Mouse (Mus musculus): ENCODE results near the gene Doc2b. TPM values are rescaled to one million over a fixed set of nuclear protein-coding genes. Genes with fewer than 3 reads are reported as not detected.
A peak's percentile ranks its signal among the peaks of the same experiment; 100 is the strongest.

Gene Doc2b
- total and polyA plus RNA-seq, 3 experiments: not detected

GRCm38 (mm10) chr11:75793351-75793750 lies 2.5 kb downstream of the Doc2b start:
- no peak overlapping the region for H3K4me2 ChIP-seq (ENCODE audit: insufficient read depth, low read depth, poor library complexity, severe bottlenecking)
- no peak overlapping the region for H3K4me3 ChIP-seq (replicated peaks in 1 of 3; ENCODE audit: low read depth in 2 of 3, low read length in 2 of 3, poor library complexity in 1 of 3)
- H3K9me3 ChIP-seq (replicated peaks; ENCODE audit: low read length): no peaks in the 10 kb centered on the region
- H3K27me3 ChIP-seq (replicated peaks): peaks cover 32% of the 10 kb centered on the region
- H3K9ac ChIP-seq (ENCODE audit: insufficient read depth, low read depth): no peak overlapping the region
- dilution Hi-C loops (cut with MboI; ENCODE audit: extremely low pct_ligation_motif_present, extremely low pct_unique_long_range_greater_than_20kb, low sequenced_read_pairs) (no loop called here), in situ Hi-C loops (cut with MboI; ENCODE audit: low pct_ligation_motif_present, low pct_unique_long_range_greater_than_20kb, low sequenced_read_pairs) (no loop called here)
- no peak for DNase-seq (ENCODE audit: extremely low read depth)
- H3K36me3 ChIP-seq (replicated peaks in 1 of 2; ENCODE audit: control insufficient read depth in 1 of 2, insufficient read depth in 1 of 2, low read length in 1 of 2): no peaks in the 10 kb centered on the region
- no peak overlapping the region for H3K27ac ChIP-seq (ENCODE audit: insufficient read depth, low read depth)
- H3K4me1 ChIP-seq (ENCODE audit: control insufficient read depth in 1 of 2, insufficient read depth in 2 of 2): no peaks in the 10 kb centered on the region
- no peak for TF ChIP-seq POLR2AphosphoS2 (IDR thresholded peaks at IDR 0.05; ENCODE audit: low read depth, low read length)
- no peak for TF ChIP-seq HCFC1 (IDR thresholded peaks at IDR 0.05; ENCODE audit: low read depth, low read length)
- no peak for TF ChIP-seq ELF1 (IDR thresholded peaks at IDR 0.05; ENCODE audit: low read depth, low read length)
- TF ChIP-seq ZC3H11A (IDR thresholded peaks at IDR 0.05; ENCODE audit: low read depth, low read length): no peak
- H3K79me2 ChIP-seq (replicated peaks; ENCODE audit: control insufficient read depth, extremely low read depth, insufficient read depth, poor library complexity, severe bottlenecking): no peaks in the 10 kb centered on the region

GRCm38 (mm10) chr11:75792535-75792934 lies 3.3 kb downstream of the Doc2b start:
- no peak overlapping the region for H3K9ac ChIP-seq (ENCODE audit: insufficient read depth, low read depth)
- DNase-seq (ENCODE audit: extremely low read depth): no peak
- dilution Hi-C loops (cut with MboI; ENCODE audit: extremely low pct_ligation_motif_present, extremely low pct_unique_long_range_greater_than_20kb, low sequenced_read_pairs): no loop called here
- TF ChIP-seq E2F4 (IDR thresholded peaks at IDR 0.05; ENCODE audit: insufficient replicate concordance, low read depth, low read length) (no peak), TCF12 (IDR thresholded peaks at IDR 0.05; ENCODE audit: low read depth, low read length) (no peak), NELFE (IDR thresholded peaks at IDR 0.05; ENCODE audit: low read depth, low read length) (no peak), UBTF (IDR thresholded peaks at IDR 0.05; ENCODE audit: low read depth, low read length) (no peak), CHD1 (IDR thresholded peaks at IDR 0.05; ENCODE audit: low read depth, low read length) (no peak), USF1 (IDR thresholded peaks at IDR 0.05; ENCODE audit: low read depth, low read length) (peak; percentile 49), GABPA (IDR thresholded peaks at IDR 0.05; ENCODE audit: insufficient replicate concordance, low read depth, low read length) (no peak), MAX (IDR thresholded peaks at IDR 0.05; ENCODE audit: low read length) (no peak), EP300 (IDR thresholded peaks at IDR 0.05; ENCODE audit: low read length) (no peak), JUN (IDR thresholded peaks at IDR 0.05; ENCODE audit: insufficient read depth, low read depth, low read length) (no peak), CTCF (conservative IDR thresholded peaks at IDR 0.05 in 1 of 2, IDR thresholded peaks at IDR 0.05 in 1 of 2; ENCODE audit: low read depth in 2 of 2, low read length in 2 of 2) (no peak), MAFK (IDR thresholded peaks at IDR 0.05; ENCODE audit: insufficient replicate concordance, low read length) (no peak), RAD21 (IDR thresholded peaks at IDR 0.05; ENCODE audit: low read depth, low read length) (no peak), USF2 (conservative IDR thresholded peaks at IDR 0.05; ENCODE audit: low read depth, low read length) (peak; percentile 17; the same call in 1 of the 2 replicates), ZKSCAN1 (IDR thresholded peaks at IDR 0.05; ENCODE audit: borderline replicate concordance, low read depth, low read length) (no peak), ETS1 (conservative IDR thresholded peaks at IDR 0.05; ENCODE audit: low read depth, low read length) (no peak), ZMIZ1 (IDR thresholded peaks at IDR 0.05; ENCODE audit: low read depth, low read length) (no peak), ZNF384 (IDR thresholded peaks at IDR 0.05; ENCODE audit: low read depth, low read length) (no peak)
- no peak overlapping the region for H3K27ac ChIP-seq (ENCODE audit: insufficient read depth, low read depth)
- in situ Hi-C loops (cut with MboI; ENCODE audit: low pct_ligation_motif_present, low pct_unique_long_range_greater_than_20kb, low sequenced_read_pairs): no loop called here
- peaks cover 32% of the 10 kb centered on the region for H3K27me3 ChIP-seq (replicated peaks)
- H3K9me3 ChIP-seq (replicated peaks; ENCODE audit: low read length): no peaks in the 10 kb centered on the region
- no peak overlapping the region for H3K4me3 ChIP-seq (replicated peaks in 1 of 3; ENCODE audit: low read depth in 2 of 3, low read length in 2 of 3, poor library complexity in 1 of 3)
- H3K4me1 ChIP-seq (ENCODE audit: control insufficient read depth in 1 of 2, insufficient read depth in 2 of 2): no peaks in the 10 kb centered on the region
- no peaks in the 10 kb centered on the region for H3K36me3 ChIP-seq (replicated peaks in 1 of 2; ENCODE audit: control insufficient read depth in 1 of 2, insufficient read depth in 1 of 2, low read length in 1 of 2)
- no peak overlapping the region for H3K4me2 ChIP-seq (ENCODE audit: insufficient read depth, low read depth, poor library complexity, severe bottlenecking)
- H3K79me2 ChIP-seq (replicated peaks; ENCODE audit: control insufficient read depth, extremely low read depth, insufficient read depth, poor library complexity, severe bottlenecking): no peaks in the 10 kb centered on the region
